Mouse (Mus musculus): ENCODE data around the gene Usmg5. TPM values are rescaled to one million over a fixed set of nuclear protein-coding genes. Genes with fewer than 3 reads are reported as not detected.

The Usmg5 gene
- polyA plus RNA-seq, 1 experiment from 2014 or later: 1,237 TPM

GRCm38 (mm10) chr19:47049840-47050239 lies 40.6 kb downstream of the Usmg5 start:
- H3K9ac ChIP-seq (ENCODE audit: low read length): peak overlapping the region; percentile 84
- H3K27me3 ChIP-seq (ENCODE audit: control insufficient read depth, insufficient read depth, low read length): no peaks in the 10 kb centered on the region
- peak overlapping the region; percentile 75 for H3K4me3 ChIP-seq (ENCODE audit: low read depth, low read length)
- ATAC-seq (ENCODE audit: insufficient number of reproducible peaks, low FRiP score, low TSS enrichment, low read depth) (no peak), DNase-seq (ENCODE audit: low spot score) (no peak)
- H3K9me3 ChIP-seq (ENCODE audit: control insufficient read depth, low read length): no peaks in the 10 kb centered on the region
- 13% methylated on average over 7 of the region's 7 CpGs for WGBS
- peaks cover 10% of the 10 kb centered on the region; the same call in 1 of the 2 replicates for H3K4me1 ChIP-seq (ENCODE audit: control insufficient read depth, insufficient read depth, low read length)
- H3K27ac ChIP-seq (replicated peaks; ENCODE audit: low read depth, low read length): no peak overlapping the region
- peak overlapping the region; percentile 77 for H3K4me2 ChIP-seq (ENCODE audit: low read depth, severe bottlenecking)
- H3K36me3 ChIP-seq (ENCODE audit: control insufficient read depth, insufficient read depth, low read length): peaks cover 3% of the 10 kb centered on the region; the same call in 1 of the 2 replicates

GRCm38 (mm10) chr19:47049061-47049460 lies 41.4 kb downstream of the Usmg5 start:
- H3K4me1 ChIP-seq (ENCODE audit: control insufficient read depth, insufficient read depth, low read length): peaks cover 10% of the 10 kb centered on the region; the same call in 1 of the 2 replicates
- WGBS: 66% methylated on average over 4 of the region's 4 CpGs
- no peak overlapping the region for H3K9ac ChIP-seq (ENCODE audit: low read length)
- H3K4me2 ChIP-seq (ENCODE audit: low read depth, severe bottlenecking): peak overlapping the region; percentile 77; the same call in 1 of the 2 replicates
- no peak overlapping the region for H3K27ac ChIP-seq (replicated peaks; ENCODE audit: low read depth, low read length)
- H3K4me3 ChIP-seq (ENCODE audit: low read depth, low read length): no peak overlapping the region
- no peaks in the 10 kb centered on the region for H3K9me3 ChIP-seq (ENCODE audit: control insufficient read depth, low read length)
- DNase-seq (ENCODE audit: low spot score) (no peak), ATAC-seq (ENCODE audit: insufficient number of reproducible peaks, low FRiP score, low TSS enrichment, low read depth) (no peak)
- H3K27me3 ChIP-seq (ENCODE audit: control insufficient read depth, insufficient read depth, low read length): no peaks in the 10 kb centered on the region
- peaks cover 3% of the 10 kb centered on the region; the same call in 1 of the 2 replicates for H3K36me3 ChIP-seq (ENCODE audit: control insufficient read depth, insufficient read depth, low read length)

- ATAC-seq (ENCODE audit: insufficient number of reproducible peaks, low FRiP score, low TSS enrichment, low read depth) (no peak), DNase-seq (ENCODE audit: low spot score) (no peak)
- Histone ChIP-seq H3K9ac (ENCODE audit: low read length) (no peak overlapping the region), H3K4me1 (ENCODE audit: control insufficient read depth, insufficient read depth, low read length) (peaks cover 10% of the 10 kb centered on the region; the same call in 1 of the 2 replicates), H3K4me2 (ENCODE audit: low read depth, severe bottlenecking) (no peak overlapping the region), H3K4me3 (ENCODE audit: low read depth, low read length) (no peak overlapping the region), H3K27me3 (ENCODE audit: control insufficient read depth, insufficient read depth, low read length) (no peaks in the 10 kb centered on the region), H3K36me3 (ENCODE audit: control insufficient read depth, insufficient read depth, low read length) (peaks cover 3% of the 10 kb centered on the region; the same call in 1 of the 2 replicates), H3K9me3 (ENCODE audit: control insufficient read depth, low read length) (no peaks in the 10 kb centered on the region), H3K27ac (replicated peaks; ENCODE audit: low read depth, low read length) (no peak overlapping the region)
- WGBS: 83% methylated on average over 13 of the region's 13 CpGs
Observed at GRCm38 (mm10) chr19:47047236-47047833, 43.1 kb downstream of the Usmg5 start.

- ATAC-seq (ENCODE audit: insufficient number of reproducible peaks, low FRiP score, low TSS enrichment, low read depth) (no peak), DNase-seq (ENCODE audit: low spot score) (no peak)
- Histone ChIP-seq H3K4me3 (ENCODE audit: low read depth, low read length) (no peak overlapping the region), H3K4me2 (ENCODE audit: low read depth, severe bottlenecking) (no peak overlapping the region), H3K27ac (replicated peaks; ENCODE audit: low read depth, low read length) (no peak overlapping the region), H3K27me3 (ENCODE audit: control insufficient read depth, insufficient read depth, low read length) (no peaks in the 10 kb centered on the region), H3K9ac (ENCODE audit: low read length) (no peak overlapping the region), H3K36me3 (ENCODE audit: control insufficient read depth, insufficient read depth, low read length) (peaks cover 3% of the 10 kb centered on the region; the same call in 1 of the 2 replicates), H3K9me3 (ENCODE audit: control insufficient read depth, low read length) (no peaks in the 10 kb centered on the region), H3K4me1 (ENCODE audit: control insufficient read depth, insufficient read depth, low read length) (peaks cover 10% of the 10 kb centered on the region; the same call in 1 of the 2 replicates)
- 85% methylated on average over 1 of the region's 1 CpGs for WGBS
Observed at GRCm38 (mm10) chr19:47046343-47046742, 44.1 kb downstream of the Usmg5 start.

GRCm38 (mm10) chr19:47043608-47044007 lies 46.8 kb downstream of the Usmg5 start:
- H3K9me3 ChIP-seq (ENCODE audit: control insufficient read depth, low read length): no peaks in the 10 kb centered on the region
- WGBS: 94% methylated on average over 3 of the region's 3 CpGs
- no peak overlapping the region for H3K9ac ChIP-seq (ENCODE audit: low read length)
- H3K27me3 ChIP-seq (ENCODE audit: control insufficient read depth, insufficient read depth, low read length): no peaks in the 10 kb centered on the region
- DNase-seq (ENCODE audit: low spot score): no peak
- H3K27ac ChIP-seq (replicated peaks; ENCODE audit: low read depth, low read length): no peak overlapping the region
- peaks cover 5% of the 10 kb centered on the region; the same call in 1 of the 2 replicates for H3K36me3 ChIP-seq (ENCODE audit: control insufficient read depth, insufficient read depth, low read length)
- no peaks in the 10 kb centered on the region for H3K4me1 ChIP-seq (ENCODE audit: control insufficient read depth, insufficient read depth, low read length)
- no peak overlapping the region for H3K4me3 ChIP-seq (ENCODE audit: low read depth, low read length)
- ATAC-seq (ENCODE audit: insufficient number of reproducible peaks, low FRiP score, low TSS enrichment, low read depth): no peak
- no peak overlapping the region for H3K4me2 ChIP-seq (ENCODE audit: low read depth, severe bottlenecking)

- DNase-seq (ENCODE audit: low spot score) (no peak), ATAC-seq (ENCODE audit: insufficient number of reproducible peaks, low FRiP score, low TSS enrichment, low read depth) (no peak)
- WGBS: 86% methylated on average over 3 of the region's 3 CpGs
Observed at GRCm38 (mm10) chr19:47040720-47041473, 49.5 kb downstream of the Usmg5 start.

GRCm38 (mm10) chr19:47036596-47036995 lies 53.9 kb downstream of the Usmg5 start:
- H3K36me3 ChIP-seq (ENCODE audit: control insufficient read depth, insufficient read depth, low read length): peaks cover 6% of the 10 kb centered on the region; the same call in 1 of the 2 replicates
- H3K27me3 ChIP-seq (ENCODE audit: control insufficient read depth, insufficient read depth, low read length): no peaks in the 10 kb centered on the region
- H3K9me3 ChIP-seq (ENCODE audit: control insufficient read depth, low read length): no peaks in the 10 kb centered on the region
- no peak overlapping the region for H3K9ac ChIP-seq (ENCODE audit: low read length)
- no peak overlapping the region for H3K4me2 ChIP-seq (ENCODE audit: low read depth, severe bottlenecking)
- no peaks in the 10 kb centered on the region for H3K4me1 ChIP-seq (ENCODE audit: control insufficient read depth, insufficient read depth, low read length)
- DNase-seq (ENCODE audit: low spot score) (no peak), ATAC-seq (ENCODE audit: insufficient number of reproducible peaks, low FRiP score, low TSS enrichment, low read depth) (no peak)
- WGBS: 91% methylated on average over 3 of the region's 3 CpGs
- no peak overlapping the region for H3K4me3 ChIP-seq (ENCODE audit: low read depth, low read length)
- no peak overlapping the region for H3K27ac ChIP-seq (replicated peaks; ENCODE audit: low read depth, low read length)

More at GRCm38 (mm10) chr19:47040720-47041473, 49.5 kb downstream of the Usmg5 start:
- peaks cover 5% of the 10 kb centered on the region; the same call in 1 of the 2 replicates for H3K36me3 ChIP-seq (ENCODE audit: control insufficient read depth, insufficient read depth, low read length)
- H3K4me3 ChIP-seq (ENCODE audit: low read depth, low read length): no peak overlapping the region
- H3K27ac ChIP-seq (replicated peaks; ENCODE audit: low read depth, low read length): no peak overlapping the region
- H3K4me1 ChIP-seq (ENCODE audit: control insufficient read depth, insufficient read depth, low read length): no peaks in the 10 kb centered on the region
- no peak overlapping the region for H3K4me2 ChIP-seq (ENCODE audit: low read depth, severe bottlenecking)
- H3K9me3 ChIP-seq (ENCODE audit: control insufficient read depth, low read length): no peaks in the 10 kb centered on the region
- no peak overlapping the region for H3K9ac ChIP-seq (ENCODE audit: low read length)
- no peaks in the 10 kb centered on the region for H3K27me3 ChIP-seq (ENCODE audit: control insufficient read depth, insufficient read depth, low read length)

GRCm38 (mm10) chr19:47034916-47035315 lies 55.5 kb downstream of the Usmg5 start:
- Histone ChIP-seq H3K9me3 (ENCODE audit: control insufficient read depth, low read length) (no peaks in the 10 kb centered on the region), H3K4me2 (ENCODE audit: low read depth, severe bottlenecking) (no peak overlapping the region), H3K4me1 (ENCODE audit: control insufficient read depth, insufficient read depth, low read length) (no peaks in the 10 kb centered on the region), H3K27ac (replicated peaks; ENCODE audit: low read depth, low read length) (no peak overlapping the region), H3K4me3 (ENCODE audit: low read depth, low read length) (no peak overlapping the region), H3K27me3 (ENCODE audit: control insufficient read depth, insufficient read depth, low read length) (no peaks in the 10 kb centered on the region), H3K9ac (ENCODE audit: low read length) (no peak overlapping the region), H3K36me3 (ENCODE audit: control insufficient read depth, insufficient read depth, low read length) (peaks cover 6% of the 10 kb centered on the region; the same call in 1 of the 2 replicates)
- DNase-seq (ENCODE audit: low spot score): no peak
- ATAC-seq (ENCODE audit: insufficient number of reproducible peaks, low FRiP score, low TSS enrichment, low read depth): no peak
- 93% methylated on average over 4 of the region's 4 CpGs for WGBS

All from limb, embryonic 11.5 days (tissue).